Mouse (Mus musculus) CD4-positive, CD25-positive, alpha-beta regulatory T cell, adult 4 months (primary cell): ENCODE measurements around the gene Micu2. TPM values are rescaled to one million over a fixed set of nuclear protein-coding genes. Genes with fewer than 3 reads are reported as not detected.
A peak's percentile ranks its signal among the peaks of the same experiment; 100 is the strongest.

Experiments
- ATAC-seq: one replicate; pipeline ENCODE4 v1.8.0; 2017
- polyA plus RNA-seq, 2 experiments: library from polyadenylated mRNA; unstranded; fragments of 100-300 nt; shearing (Covaris generic); gene quantifications; one replicate each; pipeline ENCODE4 v1.2.1; 2017

Micu2 gene
- polyA plus RNA-seq, 2 experiments from 2014 or later, result 12.6 to 19.2 TPM

GRCm38 (mm10) chr14:57892961-57893360 is 106.1 kb downstream of the Micu2 start:
- no peak for ATAC-seq

DNA sequence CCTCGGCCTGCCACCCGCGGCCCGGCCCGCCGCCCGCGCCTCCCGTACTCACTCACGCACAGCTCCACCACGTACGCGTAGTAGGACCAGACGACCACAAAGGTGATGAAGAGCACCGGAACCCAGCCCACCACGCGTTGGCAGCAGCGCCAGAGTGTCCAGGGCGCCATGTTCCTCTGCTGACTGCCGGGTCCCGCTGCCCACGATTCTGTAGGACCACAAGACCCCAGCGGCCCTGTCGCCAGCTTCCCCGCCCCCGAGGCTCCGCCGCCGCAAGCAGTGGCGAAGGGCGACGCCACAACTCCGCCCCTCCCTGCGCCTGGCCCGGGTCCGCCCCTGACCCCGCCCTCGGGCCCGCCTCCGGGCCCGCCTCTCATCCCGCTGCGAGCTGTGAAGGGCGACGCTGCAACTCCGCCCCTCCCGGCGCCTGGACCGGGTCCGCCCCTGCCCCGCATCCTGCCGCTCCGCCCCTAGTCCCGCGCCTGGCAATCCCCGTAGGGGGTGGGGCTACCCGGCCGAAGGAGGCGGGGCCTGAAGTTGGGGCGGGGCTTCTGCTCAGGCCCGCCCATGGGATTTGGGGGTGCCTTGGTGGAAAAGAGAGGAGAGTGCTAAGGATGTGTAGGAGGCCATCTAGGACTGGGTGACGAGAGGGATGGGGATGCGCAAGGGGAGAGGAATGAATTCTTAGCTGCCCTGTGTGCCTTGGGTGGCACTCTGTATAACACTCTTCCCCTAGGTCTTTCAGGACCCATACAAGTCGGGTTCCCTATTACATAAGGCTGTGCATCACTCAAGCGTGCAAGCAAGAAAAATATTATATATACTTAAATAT is 108.8 kb downstream of the Micu2 start, which contains the start of gene Zdhhc20:
Zdhhc20 (minus strand) TSS at position 266 of the 832 bp plus-strand sequence.
- peak; percentile 88 for ATAC-seq

- ATAC-seq, result peak; percentile 19
Measured at GRCm38 (mm10) chr14:57889541-57890010, 109.5 kb downstream of the Micu2 start.

- ATAC-seq, result no peak
Measured at GRCm38 (mm10) chr14:57887171-57887570, 111.9 kb downstream of the Micu2 start.

DNA sequence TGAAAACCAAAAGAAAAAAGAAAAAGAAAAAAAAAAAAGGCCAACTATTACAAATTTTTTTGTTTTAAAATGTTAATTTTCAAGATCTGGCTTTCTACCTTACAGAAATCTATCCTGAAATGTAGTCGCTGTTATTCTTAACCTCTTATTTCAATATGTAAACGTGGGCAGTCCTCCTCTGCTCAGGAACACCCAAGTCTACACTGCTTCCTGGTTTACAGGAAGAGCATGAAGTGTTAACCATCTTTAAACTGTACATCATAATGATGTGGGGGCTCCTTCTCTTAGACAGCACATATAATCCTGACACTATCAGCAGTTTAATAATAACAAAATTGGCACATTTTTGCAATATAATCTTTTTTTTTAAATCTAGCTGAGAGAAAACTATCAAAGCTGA is 113.0 kb downstream of the Micu2 start:
- ATAC-seq, result peak; percentile 32

- ATAC-seq, result no peak
Measured at GRCm38 (mm10) chr14:57883341-57883740, 115.7 kb downstream of the Micu2 start.

DNA sequence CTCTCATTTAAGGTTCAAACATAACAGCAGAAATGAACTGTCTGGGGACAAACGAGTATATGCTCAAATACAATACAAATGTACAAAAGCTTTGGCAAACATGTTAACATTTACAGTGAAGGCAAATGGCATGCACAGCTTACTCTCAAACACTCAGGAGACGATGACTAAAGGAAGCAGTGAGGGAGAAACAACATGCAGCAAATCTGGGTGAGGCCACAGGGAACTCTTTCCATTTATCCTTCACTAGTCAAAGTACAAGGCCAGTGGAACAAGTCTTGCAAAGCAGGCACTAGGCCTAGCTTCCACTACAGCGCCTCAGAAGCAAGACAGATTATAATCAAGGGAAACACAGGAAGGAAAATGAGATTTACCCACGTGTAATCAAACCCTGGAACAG is 116.3 kb downstream of the Micu2 start:
- ATAC-seq, result no peak

DNA sequence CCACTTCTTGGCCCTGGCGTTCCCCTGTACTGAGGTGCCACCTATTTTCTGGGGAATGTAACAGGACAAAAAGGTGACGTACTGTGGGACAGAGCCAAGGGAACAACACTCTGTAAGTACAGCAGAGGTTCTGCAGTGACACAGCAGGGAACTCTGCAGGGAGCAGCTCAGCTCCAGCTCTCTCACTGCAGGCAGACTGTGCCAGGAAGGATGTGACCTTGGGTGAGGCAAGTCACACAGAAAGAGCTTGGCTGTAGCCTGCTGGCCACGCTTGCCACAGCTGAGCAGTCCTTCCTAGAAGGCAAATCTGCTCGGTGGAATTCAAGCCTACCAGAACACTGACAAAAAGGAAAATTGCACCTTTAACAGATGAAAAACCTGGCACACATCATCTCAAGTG is 117.3 kb downstream of the Micu2 start:
- ATAC-seq, result no peak

DNA sequence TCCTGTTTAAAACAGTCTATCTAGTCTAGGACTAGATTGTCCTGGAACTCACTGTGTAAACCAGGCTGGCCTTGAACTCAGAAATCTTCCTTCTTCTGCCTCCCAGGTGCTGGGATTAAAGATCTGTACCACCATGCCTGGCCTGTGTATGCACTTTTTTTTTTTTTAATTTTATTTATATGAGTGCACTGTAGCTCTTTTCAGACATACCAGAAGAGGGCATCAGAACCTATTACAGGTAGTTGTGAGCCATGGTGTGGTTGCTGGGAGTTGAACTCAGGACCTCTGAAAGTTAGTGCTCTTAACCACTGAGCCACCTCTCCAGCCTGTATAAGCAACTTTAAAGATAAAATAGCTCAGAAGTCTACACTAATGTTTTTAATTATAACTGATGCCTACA is 118.0 kb downstream of the Micu2 start:
- peak; percentile 13 for ATAC-seq

GRCm38 (mm10) chr14:57877921-57878320 is 121.1 kb downstream of the Micu2 start:
- ATAC-seq, result no peak

DNA sequence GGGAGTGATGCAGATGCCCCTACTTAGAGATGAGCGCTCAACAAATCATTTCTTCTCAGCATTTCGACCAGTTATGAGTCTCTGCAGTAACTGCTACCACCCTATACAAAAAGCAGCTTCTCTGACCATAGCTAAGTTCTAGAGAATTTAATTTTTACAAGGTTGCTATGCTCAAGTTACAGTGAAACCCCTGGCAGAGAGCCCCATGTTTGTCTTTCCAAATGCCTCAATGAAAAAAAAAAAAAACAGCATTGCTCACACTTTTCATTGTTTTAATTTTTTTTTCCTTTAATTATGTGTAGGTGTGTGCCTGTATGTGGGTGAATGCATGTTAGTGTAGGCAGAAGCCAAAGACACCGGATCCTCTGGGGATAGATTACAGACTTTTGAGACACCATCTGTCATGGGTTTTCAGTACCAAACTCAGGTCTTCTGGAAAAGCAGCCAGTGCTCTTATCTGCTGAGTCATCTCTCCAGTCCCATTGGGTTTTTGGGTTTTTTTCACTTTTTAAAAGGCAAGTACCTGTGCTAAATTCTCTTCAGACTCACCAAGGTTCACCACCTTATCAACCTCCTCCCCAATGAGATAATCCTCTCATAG is 132.3 kb downstream of the Micu2 start:
- no peak for ATAC-seq

Other genes with a start within 250 kb of the Micu2 start
- gene Lats2, start 240.9 kb downstream of the Micu2 start, polyA plus RNA-seq, result 10 to 100 TPM; 25.6 to 25.8 TPM
- gene Sap18, start 201.1 kb downstream of the Micu2 start, polyA plus RNA-seq, result 100 to 1,000 TPM; 177 to 178 TPM
- 1 to 10 TPM; 1.7 to 4.1 TPM for gene Ska3, start 173.1 kb downstream of the Micu2 start, polyA plus RNA-seq
- 10 to 100 TPM; 74.0 to 89.4 TPM for gene Mrpl57, start 173.0 kb downstream of the Micu2 start, polyA plus RNA-seq
- gene Zdhhc20, start 109.0 kb downstream of the Micu2 start, polyA plus RNA-seq, result 100 to 1,000 TPM; 212 to 215 TPM
- gene Fgf9, start 71.3 kb upstream of the Micu2 start, polyA plus RNA-seq, result not detected